Mouse (Mus musculus): ENCODE data around the gene Glt6d1. TPM values are rescaled to one million over a fixed set of nuclear protein-coding genes. Genes with fewer than 3 reads are reported as not detected.
A peak's percentile ranks its signal among the peaks of the same experiment; 100 is the strongest.

The Glt6d1 gene
- polyA plus RNA-seq, 1 experiment = not detected

- no peaks in the 10 kb centered on the region for H3K36me3 ChIP-seq (ENCODE audit: control insufficient read depth, insufficient read depth, low read length, poor library complexity, severe bottlenecking)
- H3K4me3 ChIP-seq (ENCODE audit: low read depth, low read length) = no peak overlapping the region
- no peak for TF ChIP-seq POLR2A (IDR thresholded peaks at IDR 0.05; ENCODE audit: insufficient read depth, low read length)
- TF ChIP-seq EP300 (IDR thresholded peaks at IDR 0.05; ENCODE audit: insufficient read depth, low read depth, low read length) = no peak
- no peak for TF ChIP-seq CTCF (IDR thresholded peaks at IDR 0.05; ENCODE audit: low read depth, low read length)
- H3K27me3 ChIP-seq (ENCODE audit: control insufficient read depth, insufficient read depth, low read length, poor library complexity, severe bottlenecking) = no peaks in the 10 kb centered on the region
- H3K9ac ChIP-seq (ENCODE audit: low read depth, poor library complexity, severe bottlenecking) = no peak overlapping the region
- H3K9me3 ChIP-seq (replicated peaks; ENCODE audit: control insufficient read depth, insufficient read depth, low read length, poor library complexity, severe bottlenecking) = no peaks in the 10 kb centered on the region
- no peak overlapping the region for H3K27ac ChIP-seq (ENCODE audit: insufficient read depth, low read length)
- peaks cover 3% of the 10 kb centered on the region for H3K4me1 ChIP-seq (ENCODE audit: control insufficient read depth, insufficient read depth, low read length)
These were observed 44.2 kb upstream of the Glt6d1 start for GRCm38 (mm10) chr2:25859891-25860290.

- H3K36me3 ChIP-seq (ENCODE audit: control insufficient read depth, insufficient read depth, low read length, poor library complexity, severe bottlenecking) = no peaks in the 10 kb centered on the region
- no peaks in the 10 kb centered on the region for H3K9me3 ChIP-seq (replicated peaks; ENCODE audit: control insufficient read depth, insufficient read depth, low read length, poor library complexity, severe bottlenecking)
- H3K27me3 ChIP-seq (ENCODE audit: control insufficient read depth, insufficient read depth, low read length, poor library complexity, severe bottlenecking) = no peaks in the 10 kb centered on the region
- no peak overlapping the region for H3K27ac ChIP-seq (ENCODE audit: insufficient read depth, low read length)
- TF ChIP-seq CTCF (IDR thresholded peaks at IDR 0.05; ENCODE audit: low read depth, low read length) = no peak
- no peak for TF ChIP-seq EP300 (IDR thresholded peaks at IDR 0.05; ENCODE audit: insufficient read depth, low read depth, low read length)
- no peak for TF ChIP-seq POLR2A (IDR thresholded peaks at IDR 0.05; ENCODE audit: insufficient read depth, low read length)
- H3K4me3 ChIP-seq (ENCODE audit: low read depth, low read length) = no peak overlapping the region
- H3K9ac ChIP-seq (ENCODE audit: low read depth, poor library complexity, severe bottlenecking) = no peak overlapping the region
- H3K4me1 ChIP-seq (ENCODE audit: control insufficient read depth, insufficient read depth, low read length) = no peaks in the 10 kb centered on the region
These were observed 38.4 kb upstream of the Glt6d1 start for GRCm38 (mm10) chr2:25853998-25854397.

- no peak overlapping the region for H3K4me3 ChIP-seq (ENCODE audit: low read depth, low read length)
- H3K4me1 ChIP-seq (ENCODE audit: control insufficient read depth, insufficient read depth, low read length) = no peaks in the 10 kb centered on the region
- no peaks in the 10 kb centered on the region for H3K27me3 ChIP-seq (ENCODE audit: control insufficient read depth, insufficient read depth, low read length, poor library complexity, severe bottlenecking)
- no peaks in the 10 kb centered on the region for H3K9me3 ChIP-seq (replicated peaks; ENCODE audit: control insufficient read depth, insufficient read depth, low read length, poor library complexity, severe bottlenecking)
- no peak for TF ChIP-seq EP300 (IDR thresholded peaks at IDR 0.05; ENCODE audit: insufficient read depth, low read depth, low read length)
- TF ChIP-seq POLR2A (IDR thresholded peaks at IDR 0.05; ENCODE audit: insufficient read depth, low read length) = no peak
- no peak for TF ChIP-seq CTCF (IDR thresholded peaks at IDR 0.05; ENCODE audit: low read depth, low read length)
- no peak overlapping the region for H3K9ac ChIP-seq (ENCODE audit: low read depth, poor library complexity, severe bottlenecking)
- no peaks in the 10 kb centered on the region for H3K36me3 ChIP-seq (ENCODE audit: control insufficient read depth, insufficient read depth, low read length, poor library complexity, severe bottlenecking)
- no peak overlapping the region for H3K27ac ChIP-seq (ENCODE audit: insufficient read depth, low read length)
These were observed 37.0 kb upstream of the Glt6d1 start for GRCm38 (mm10) chr2:25852626-25853025.

- Histone ChIP-seq H3K9me3 (replicated peaks; ENCODE audit: control insufficient read depth, insufficient read depth, low read length, poor library complexity, severe bottlenecking) (no peaks in the 10 kb centered on the region), H3K27me3 (ENCODE audit: control insufficient read depth, insufficient read depth, low read length, poor library complexity, severe bottlenecking) (no peaks in the 10 kb centered on the region), H3K27ac (ENCODE audit: insufficient read depth, low read length) (no peak overlapping the region), H3K36me3 (ENCODE audit: control insufficient read depth, insufficient read depth, low read length, poor library complexity, severe bottlenecking) (no peaks in the 10 kb centered on the region), H3K4me1 (ENCODE audit: control insufficient read depth, insufficient read depth, low read length) (no peaks in the 10 kb centered on the region), H3K9ac (ENCODE audit: low read depth, poor library complexity, severe bottlenecking) (no peak overlapping the region), H3K4me3 (ENCODE audit: low read depth, low read length) (no peak overlapping the region)
- TF ChIP-seq POLR2A (IDR thresholded peaks at IDR 0.05; ENCODE audit: insufficient read depth, low read length) = no peak
- TF ChIP-seq EP300 (IDR thresholded peaks at IDR 0.05; ENCODE audit: insufficient read depth, low read depth, low read length) = no peak
- TF ChIP-seq CTCF (IDR thresholded peaks at IDR 0.05; ENCODE audit: low read depth, low read length) = peak; percentile 78
These were observed 34.7 kb upstream of the Glt6d1 start for GRCm38 (mm10) chr2:25850330-25850729.

GRCm38 (mm10) chr2:25847226-25847625, 31.6 kb upstream of the Glt6d1 start, which contains the start of gene Sohlh1:
Gene Sohlh1 (minus strand): TSS chr2:25847248.
- TF ChIP-seq CTCF (IDR thresholded peaks at IDR 0.05; ENCODE audit: low read depth, low read length) (no peak), EP300 (IDR thresholded peaks at IDR 0.05; ENCODE audit: insufficient read depth, low read depth, low read length) (no peak), POLR2A (IDR thresholded peaks at IDR 0.05; ENCODE audit: insufficient read depth, low read length) (no peak)
- no peaks in the 10 kb centered on the region for H3K4me1 ChIP-seq (ENCODE audit: control insufficient read depth, insufficient read depth, low read length)
- no peaks in the 10 kb centered on the region for H3K9me3 ChIP-seq (replicated peaks; ENCODE audit: control insufficient read depth, insufficient read depth, low read length, poor library complexity, severe bottlenecking)
- no peak within 1 kb of the TSS for H3K4me3 ChIP-seq (ENCODE audit: low read depth, low read length)
- H3K27ac ChIP-seq (ENCODE audit: insufficient read depth, low read length) = no peak within 1 kb of the TSS
- no peaks in the 10 kb centered on the region for H3K27me3 ChIP-seq (ENCODE audit: control insufficient read depth, insufficient read depth, low read length, poor library complexity, severe bottlenecking)
- no peaks in the 10 kb centered on the region for H3K36me3 ChIP-seq (ENCODE audit: control insufficient read depth, insufficient read depth, low read length, poor library complexity, severe bottlenecking)
- no peak within 1 kb of the TSS for H3K9ac ChIP-seq (ENCODE audit: low read depth, poor library complexity, severe bottlenecking)

GRCm38 (mm10) chr2:25846516-25846915, 30.9 kb upstream of the Glt6d1 start:
- H3K9me3 ChIP-seq (replicated peaks; ENCODE audit: control insufficient read depth, insufficient read depth, low read length, poor library complexity, severe bottlenecking) = no peaks in the 10 kb centered on the region
- no peak overlapping the region for H3K9ac ChIP-seq (ENCODE audit: low read depth, poor library complexity, severe bottlenecking)
- TF ChIP-seq EP300 (IDR thresholded peaks at IDR 0.05; ENCODE audit: insufficient read depth, low read depth, low read length) (no peak), CTCF (IDR thresholded peaks at IDR 0.05; ENCODE audit: low read depth, low read length) (no peak), POLR2A (IDR thresholded peaks at IDR 0.05; ENCODE audit: insufficient read depth, low read length) (no peak)
- no peak overlapping the region for H3K4me3 ChIP-seq (ENCODE audit: low read depth, low read length)
- H3K27ac ChIP-seq (ENCODE audit: insufficient read depth, low read length) = no peak overlapping the region
- no peaks in the 10 kb centered on the region for H3K36me3 ChIP-seq (ENCODE audit: control insufficient read depth, insufficient read depth, low read length, poor library complexity, severe bottlenecking)
- H3K4me1 ChIP-seq (ENCODE audit: control insufficient read depth, insufficient read depth, low read length) = no peaks in the 10 kb centered on the region
- H3K27me3 ChIP-seq (ENCODE audit: control insufficient read depth, insufficient read depth, low read length, poor library complexity, severe bottlenecking) = no peaks in the 10 kb centered on the region

Data from ES-Bruce4 (cell line).